Mouse (Mus musculus): ENCODE data around the gene Trmt10a.
A peak's percentile ranks its signal among the peaks of the same experiment; 100 is the strongest.

Gene Trmt10a

GRCm38 (mm10) chr3:138143315-138144059, at the start of gene Trmt10a:
Gene Trmt10a (plus strand): TSS chr3:138143448.
- peak; percentile 99 for DNase-seq (ENCODE audit: low read depth)

DNA sequence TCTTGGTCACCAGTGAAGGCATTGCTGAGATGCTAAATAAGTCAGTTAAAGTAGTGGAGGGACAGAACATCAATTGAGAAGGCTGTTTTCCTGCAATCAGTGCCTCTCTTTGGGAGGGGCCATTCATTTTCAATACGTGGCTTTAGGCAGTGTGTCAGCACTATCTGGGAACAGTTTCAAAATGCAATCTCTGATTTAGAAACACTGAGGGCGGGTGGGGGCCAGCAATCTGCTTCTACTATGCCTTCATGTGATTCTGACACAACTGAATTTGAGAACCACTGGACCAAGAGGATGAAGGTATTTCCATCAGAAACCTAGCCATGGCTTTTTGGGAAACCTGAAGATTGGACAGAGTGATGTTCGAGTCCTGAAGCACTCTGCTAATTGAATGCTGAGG, 47.9 kb upstream of the Trmt10a start:
- DNase-seq (ENCODE audit: low read depth): no peak

DNA sequence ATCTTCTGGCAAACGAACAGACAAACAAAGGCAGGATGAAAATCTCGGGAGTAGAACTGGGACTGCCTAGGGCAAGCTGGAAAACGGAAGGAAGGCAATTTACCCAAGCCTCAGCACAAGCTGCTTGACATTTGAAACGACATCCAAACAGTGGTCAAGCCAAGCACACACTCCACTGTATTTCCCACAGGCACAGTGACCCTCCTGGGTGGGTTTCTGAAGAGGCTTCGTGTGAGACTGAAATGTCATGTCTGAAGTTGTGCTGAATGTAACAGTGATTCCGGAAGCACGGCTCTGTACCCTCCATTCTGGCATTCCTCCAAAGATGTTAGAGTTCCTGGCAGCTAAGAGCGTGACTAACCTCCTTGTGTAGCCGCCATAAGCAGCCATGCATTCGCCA, 47.5 kb upstream of the Trmt10a start:
- no peak for DNase-seq (ENCODE audit: low read depth)

- DNase-seq (ENCODE audit: low read depth): no peak
Measured at GRCm38 (mm10) chr3:138096263-138097028, 46.8 kb upstream of the Trmt10a start.

DNA sequence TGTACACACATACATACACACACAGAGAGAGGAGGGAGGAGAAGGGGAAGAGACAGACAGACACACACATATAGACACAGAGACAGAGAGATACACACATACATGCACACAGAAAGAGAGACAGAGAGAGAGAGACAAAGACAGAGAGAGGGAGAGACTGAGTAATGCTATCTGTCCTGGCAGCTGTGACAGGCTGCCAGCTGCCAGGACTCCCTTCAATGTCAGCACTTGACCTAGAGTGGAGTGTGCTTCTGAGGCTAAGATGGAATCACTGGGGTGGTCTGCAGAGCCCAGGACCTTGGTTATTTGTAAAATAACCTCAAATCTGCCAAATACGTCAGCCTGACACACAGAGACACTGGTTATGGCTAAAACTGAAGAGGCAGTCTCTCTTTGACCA, 45.5 kb upstream of the Trmt10a start:
- DNase-seq (ENCODE audit: low read depth): no peak

- no peak for DNase-seq (ENCODE audit: low read depth)
Measured at GRCm38 (mm10) chr3:138101936-138102335, 41.3 kb upstream of the Trmt10a start.

GRCm38 (mm10) chr3:138103690-138104089, 39.6 kb upstream of the Trmt10a start:
- no peak for DNase-seq (ENCODE audit: low read depth)

DNA sequence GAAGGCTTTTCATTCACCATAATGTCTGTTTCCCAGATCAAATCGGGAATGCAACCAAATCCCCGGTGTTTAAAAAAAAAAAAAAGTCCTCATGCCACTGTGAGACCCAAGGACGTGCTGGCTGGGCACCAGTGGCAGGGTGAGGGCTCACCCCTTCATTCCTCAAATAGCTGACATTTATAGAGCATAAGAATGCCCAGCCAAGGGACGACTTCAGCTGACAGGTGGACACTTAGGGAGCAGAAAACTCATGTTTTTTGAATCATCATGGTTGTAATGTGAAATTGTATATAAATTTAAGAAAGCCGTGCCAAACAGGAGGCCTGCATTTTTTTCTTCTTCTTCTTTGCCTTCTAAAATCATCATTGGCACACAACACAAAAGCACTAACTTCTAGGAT, 38.2 kb upstream of the Trmt10a start:
- DNase-seq (ENCODE audit: low read depth): no peak

- DNase-seq (ENCODE audit: low read depth): no peak
Measured at GRCm38 (mm10) chr3:138106887-138107286, 36.4 kb upstream of the Trmt10a start.

- no peak for DNase-seq (ENCODE audit: low read depth)
Measured at GRCm38 (mm10) chr3:138110910-138111782, 32.1 kb upstream of the Trmt10a start.

DNA sequence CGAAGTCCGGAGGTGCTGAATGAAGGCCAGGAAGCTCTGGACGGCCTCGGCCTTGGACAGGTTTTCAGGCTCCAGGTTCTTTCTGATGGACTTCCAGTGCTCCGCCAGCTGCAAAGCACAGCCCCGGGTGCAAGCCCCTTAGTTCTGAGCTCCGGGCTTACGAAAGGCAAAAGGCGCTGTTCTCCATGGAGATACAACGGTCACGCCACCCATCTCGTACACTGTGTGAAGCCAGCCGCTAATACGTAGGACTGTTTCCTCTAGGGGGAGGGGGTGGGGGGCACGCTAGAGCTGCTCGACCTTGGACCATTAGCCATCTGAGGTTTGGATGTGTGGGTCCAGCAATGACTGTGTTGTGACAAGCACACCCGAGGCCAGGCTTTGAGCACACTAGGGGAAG, 29.1 kb upstream of the Trmt10a start:
- no peak for DNase-seq (ENCODE audit: low read depth)

DNA sequence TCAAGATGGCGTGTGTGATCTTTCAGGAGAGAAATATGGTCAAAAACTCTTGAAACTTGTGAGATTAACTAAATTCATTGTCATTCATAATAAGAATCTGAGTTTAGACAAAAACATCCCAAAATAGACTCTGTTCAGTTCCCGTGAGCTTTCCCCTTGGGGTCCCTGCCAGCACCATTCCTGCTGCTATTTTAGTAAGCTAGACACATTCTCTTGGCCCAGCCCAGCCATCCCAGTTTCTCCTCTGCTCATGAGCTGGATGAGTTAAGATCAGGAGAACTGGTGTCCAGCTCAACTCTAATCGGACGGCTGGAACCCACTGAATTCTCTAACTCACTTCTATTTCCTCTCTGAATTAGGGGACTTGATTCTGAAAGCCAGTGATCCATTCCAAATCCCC, 26.4 kb upstream of the Trmt10a start:
- DNase-seq (ENCODE audit: low read depth): no peak

DNA sequence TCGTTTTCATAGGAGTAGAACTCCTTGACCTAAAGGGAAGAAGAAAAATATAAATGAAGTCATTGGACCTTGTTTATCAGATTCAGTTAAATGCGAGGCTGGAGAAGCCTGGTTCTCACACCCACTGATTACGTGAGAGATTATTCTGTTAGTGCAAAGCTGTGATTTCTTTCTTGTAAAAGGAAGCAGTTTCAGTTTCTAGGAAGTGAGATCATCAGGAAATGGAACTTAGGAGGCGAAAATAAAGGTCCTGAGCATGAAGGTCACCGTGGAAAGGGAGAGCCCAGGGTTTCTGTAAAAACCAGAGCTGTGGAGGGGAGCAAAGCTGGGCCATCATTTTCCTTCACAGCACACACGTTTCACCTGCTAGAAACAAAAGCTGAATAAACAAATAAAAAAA, 24.9 kb upstream of the Trmt10a start:
- DNase-seq (ENCODE audit: low read depth): peak; percentile 61

DNA sequence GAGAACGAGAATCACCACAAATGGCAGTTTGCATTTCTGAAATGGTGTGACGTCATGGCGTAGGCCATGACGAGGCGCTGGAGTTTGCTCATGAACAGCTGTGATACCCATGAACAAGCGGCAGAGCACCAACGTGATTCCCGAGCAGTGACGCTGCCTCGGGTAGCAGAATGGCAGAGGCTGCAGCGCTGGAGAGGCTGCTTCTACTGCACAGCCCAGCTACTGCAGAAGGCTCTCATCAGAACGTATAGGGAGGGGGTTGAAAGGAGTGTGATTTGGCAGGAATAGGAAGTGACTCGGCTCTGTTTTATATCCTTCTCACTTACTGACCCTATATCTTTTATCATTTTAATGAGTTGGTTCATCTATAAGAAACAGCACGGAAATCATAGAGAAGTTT, 24.4 kb upstream of the Trmt10a start:
- no peak for DNase-seq (ENCODE audit: low read depth)

DNA sequence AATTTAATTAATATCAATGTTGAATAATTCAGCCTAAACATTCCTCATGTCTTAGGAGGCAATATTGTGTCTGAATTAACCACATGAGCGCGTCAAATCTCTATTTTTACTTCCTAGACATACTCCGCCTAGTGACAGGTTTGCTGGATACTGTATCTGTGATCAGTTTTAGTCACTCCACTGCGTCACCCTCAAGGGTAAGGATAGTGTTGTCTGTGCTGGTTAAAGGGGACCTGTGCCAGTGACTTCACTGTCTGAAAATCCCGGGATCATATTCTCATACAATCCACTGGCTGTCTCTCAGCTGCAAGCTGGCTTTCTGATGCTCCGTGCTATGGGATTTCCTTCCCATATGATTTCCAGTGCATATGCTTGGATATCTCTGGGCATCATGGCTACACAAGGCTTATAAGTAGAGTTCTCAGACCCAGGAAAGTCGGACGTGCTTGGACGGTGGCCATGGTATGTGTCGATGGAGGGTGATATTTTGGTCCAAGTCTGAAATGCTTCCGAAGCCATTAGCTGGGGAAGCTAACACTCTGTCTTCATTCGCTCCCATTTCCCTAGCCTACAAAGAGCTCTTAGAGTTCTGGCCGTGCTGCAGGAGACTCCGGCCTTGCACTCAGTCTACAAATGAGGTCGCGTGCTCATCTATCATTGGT, 23.7 kb upstream of the Trmt10a start:
- DNase-seq (ENCODE audit: low read depth): no peak

GRCm38 (mm10) chr3:138121461-138121860, 21.8 kb upstream of the Trmt10a start:
- DNase-seq (ENCODE audit: low read depth): no peak

- no peak for DNase-seq (ENCODE audit: low read depth)
Measured at GRCm38 (mm10) chr3:138123842-138124241, 19.4 kb upstream of the Trmt10a start.

DNA sequence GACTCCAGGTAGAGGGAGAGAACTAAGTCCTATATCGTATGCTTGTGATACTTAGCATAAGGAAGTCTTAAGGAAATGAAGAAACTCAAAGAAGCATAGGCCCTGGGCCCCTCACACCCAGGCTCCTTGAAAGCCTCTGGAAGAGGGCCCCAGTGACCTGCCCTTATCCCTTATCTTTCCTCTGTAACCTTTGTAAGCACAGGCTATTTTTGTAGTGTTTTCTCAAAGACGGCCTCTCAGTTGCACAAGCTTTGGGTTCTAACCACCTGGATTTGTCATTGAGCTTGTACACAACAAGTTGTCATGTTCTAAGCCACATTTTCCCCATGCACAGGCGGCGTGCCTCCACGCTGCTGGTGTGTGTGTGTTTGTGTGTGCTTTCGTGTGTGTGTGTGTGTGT, 14.1 kb upstream of the Trmt10a start:
- DNase-seq (ENCODE audit: low read depth): no peak

DNA sequence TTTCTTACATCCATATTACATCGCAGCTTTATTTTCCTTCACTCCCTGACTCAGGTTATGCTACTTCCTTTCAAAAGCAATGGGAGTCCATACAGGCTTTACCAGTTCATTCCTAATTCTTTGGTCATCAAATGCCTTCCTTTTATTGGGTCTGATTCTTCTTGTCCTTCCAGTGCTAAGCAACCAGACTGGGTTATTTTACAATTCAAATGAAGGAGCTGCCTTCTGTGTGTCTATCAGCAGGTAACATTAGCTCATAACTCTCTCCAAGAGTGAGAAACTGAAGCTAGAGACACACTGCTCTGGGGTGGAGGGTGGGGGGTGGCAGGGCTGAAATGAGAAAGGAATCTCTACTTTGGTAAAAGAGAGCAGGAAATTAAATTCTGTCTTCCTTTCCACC, 12.6 kb upstream of the Trmt10a start:
- DNase-seq (ENCODE audit: low read depth): no peak

DNA sequence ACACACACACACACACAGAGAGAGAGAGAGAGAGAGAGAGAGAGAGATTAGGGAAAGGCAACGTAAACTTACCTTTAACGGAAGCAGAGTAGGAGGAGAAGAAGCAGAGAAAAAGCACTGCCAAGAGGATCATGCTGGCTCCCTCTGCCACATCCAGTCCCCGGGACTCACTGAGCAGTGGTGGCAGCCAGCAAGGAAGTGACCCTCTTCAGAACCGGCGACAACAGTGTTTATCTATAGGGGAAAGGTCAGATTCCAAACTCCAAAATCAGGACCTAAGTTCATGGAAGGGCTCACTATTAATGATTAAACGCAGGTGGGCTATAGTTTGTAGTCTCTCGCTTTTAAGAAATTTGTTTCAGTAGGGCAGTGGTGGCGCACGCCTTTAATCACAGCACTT, 12.1 kb upstream of the Trmt10a start:
- no peak for DNase-seq (ENCODE audit: low read depth)

DNA sequence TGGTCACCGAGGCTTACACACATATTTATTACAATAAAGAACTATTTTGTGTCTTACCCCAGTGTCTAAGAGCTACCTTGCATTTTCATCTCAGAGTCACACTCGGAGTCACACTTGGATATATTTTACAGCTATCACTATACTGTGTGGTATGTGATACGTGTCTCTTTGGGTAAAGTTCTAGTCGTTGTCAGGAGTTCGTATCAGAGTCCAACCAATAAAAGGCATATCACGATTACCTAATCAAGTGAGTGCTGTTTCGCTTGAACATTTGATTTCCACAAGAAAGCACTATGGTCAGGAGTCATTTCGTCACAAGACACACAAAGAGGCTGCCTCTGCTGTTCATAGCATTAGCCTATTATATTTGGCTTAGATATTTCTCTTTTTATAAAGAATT, 9.8 kb upstream of the Trmt10a start:
- no peak for DNase-seq (ENCODE audit: low read depth)

DNA sequence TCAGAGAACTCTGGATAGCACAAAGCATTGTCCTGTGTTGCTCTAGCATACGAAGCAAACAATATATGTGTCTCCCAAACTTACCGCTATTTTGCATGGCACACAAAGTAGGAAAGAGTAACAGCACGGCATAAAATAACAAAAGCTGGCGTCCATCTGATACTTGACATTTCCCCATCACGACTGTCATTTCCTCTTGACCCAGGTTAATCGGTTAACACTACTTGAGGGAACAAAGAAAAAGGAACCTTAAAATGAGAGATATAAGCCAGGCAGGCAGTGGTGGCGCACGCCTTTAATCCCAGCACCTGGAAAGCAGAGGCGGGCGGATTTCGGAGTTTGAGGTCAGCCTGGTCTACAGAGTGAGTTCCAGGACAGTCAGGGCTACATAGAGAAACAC, 9.3 kb upstream of the Trmt10a start:
- DNase-seq (ENCODE audit: low read depth): no peak
